Mouse (Mus musculus) neural tube, embryonic 14.5 days (tissue): ENCODE results near the gene Tmsb15l. TPM values are rescaled to one million over a fixed set of nuclear protein-coding genes. Genes with fewer than 3 reads are reported as not detected.
A peak's percentile ranks its signal among the peaks of the same experiment; 100 is the strongest.
"Not testable (repeated sequence)": the region's sequence is repeated elsewhere in the genome, so short reads cannot be mapped to it uniquely, and the experiment has no call there.

Experiments
- ATAC-seq: fragments of 200-750 bp; cut with Nextera tagmentation; 2 replicates; pipeline ENCODE4 v1.8.0; 2017; ENCODE audit warnings: low read depth, mild to moderate bottlenecking, moderate TSS enrichment, moderate library complexity
- H3K27ac ChIP-seq: fragments of 300-500 bp; sonication (generic); 2 replicates; pipeline ENCODE4 v1.5.1; 2014; ENCODE audit warnings: low read depth, mild to moderate bottlenecking, control low read depth, low read length, moderate library complexity, mixed read lengths
- H3K27me3 ChIP-seq: fragments of 300-500 bp; sonication (generic); 2 replicates; pipeline ENCODE4 v1.6.1; 2014; ENCODE audit warnings: low read length; ENCODE audit not compliant: control insufficient read depth, insufficient read depth
- H3K36me3 ChIP-seq: fragments of 300-500 bp; sonication (generic); 2 replicates; pipeline ENCODE4 v1.6.1; 2014; ENCODE audit warnings: low read length, mixed read lengths; ENCODE audit not compliant: control insufficient read depth, insufficient read depth
- H3K4me1 ChIP-seq: fragments of 300-500 bp; sonication (generic); 2 replicates; pipeline ENCODE4 v1.6.1; 2014; ENCODE audit warnings: low read length; ENCODE audit not compliant: control insufficient read depth, insufficient read depth
- H3K4me2 ChIP-seq: fragments of 300-500 bp; sonication (generic); 2 replicates; pipeline ENCODE4 v1.6.1; 2014; ENCODE audit warnings: mild to moderate bottlenecking, low read depth, low read length, control low read depth
- H3K4me3 ChIP-seq: fragments of 300-500 bp; sonication (generic); 2 replicates; pipeline ENCODE4 v1.5.1; 2014; ENCODE audit warnings: low read depth, low read length, control low read depth, mixed read lengths
- H3K9ac ChIP-seq: fragments of 300-500 bp; sonication (generic); replicated peaks from 2 replicates; pipeline ENCODE4 v1.6.1; 2014; ENCODE audit warnings: low read depth, mild to moderate bottlenecking, control low read depth, low read length, mixed read lengths
- H3K9me3 ChIP-seq: fragments of 300-500 bp; sonication (generic); 2 replicates; pipeline ENCODE4 v1.6.1; 2016; ENCODE audit warnings: low read length; ENCODE audit not compliant: control insufficient read depth
- WGBS: fragments of 180-500 bp; shearing (Covaris S2); extraction: QIAGEN DNeasy Blood & Tissue Kit; methylation state at CpG from one replicate; pipeline ENCODE4 v1.1.7; 2014; 5-methylcytosine and 5-hydroxymethylcytosine counted together
- polyA plus RNA-seq: library from polyadenylated mRNA; unstranded; fragments of >200 nt; fragmentation: Nextera tagmentation; extraction: Ambion mirVana; gene quantifications from 2 replicates; pipeline ENCODE4 v1.2.1, GENCODE M21; 2014

Gene Tmsb15l
- polyA plus RNA-seq, 1 experiment from 2014 or later = 12.6 TPM

DNA sequence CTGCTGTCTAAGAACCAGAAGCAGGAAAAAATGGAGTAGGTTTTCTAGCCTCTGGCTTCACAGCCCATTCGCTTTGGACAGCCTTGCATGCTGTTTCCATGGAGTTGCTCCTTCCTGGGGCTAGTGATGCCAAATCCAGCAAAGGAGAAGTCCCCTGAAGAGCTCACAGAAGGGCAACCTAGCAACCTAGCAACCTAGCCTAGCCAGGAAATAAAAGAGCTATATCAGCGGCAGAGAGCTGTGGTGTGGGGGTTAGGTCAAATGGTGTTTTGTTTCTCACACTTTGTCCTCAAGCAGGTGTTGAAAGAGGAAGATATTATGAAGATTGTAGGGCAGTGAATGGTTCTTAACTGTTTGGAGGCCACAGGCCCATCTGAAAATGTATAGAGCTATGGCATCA is 14.6 kb upstream of the Tmsb15l start:
- H3K9ac ChIP-seq = no peak overlapping the region
- 42% methylated on average over 2 of the region's 2 CpGs for WGBS
- no peaks in the 10 kb centered on the region for H3K36me3 ChIP-seq
- no peak overlapping the region for H3K27ac ChIP-seq
- no peaks in the 10 kb centered on the region for H3K27me3 ChIP-seq
- no peak overlapping the region; the same call in 1 of the 2 replicates for H3K4me2 ChIP-seq
- no peak overlapping the region for H3K4me3 ChIP-seq
- ATAC-seq = no peak
- no peaks in the 10 kb centered on the region for H3K9me3 ChIP-seq
- H3K4me1 ChIP-seq = no peaks in the 10 kb centered on the region

DNA sequence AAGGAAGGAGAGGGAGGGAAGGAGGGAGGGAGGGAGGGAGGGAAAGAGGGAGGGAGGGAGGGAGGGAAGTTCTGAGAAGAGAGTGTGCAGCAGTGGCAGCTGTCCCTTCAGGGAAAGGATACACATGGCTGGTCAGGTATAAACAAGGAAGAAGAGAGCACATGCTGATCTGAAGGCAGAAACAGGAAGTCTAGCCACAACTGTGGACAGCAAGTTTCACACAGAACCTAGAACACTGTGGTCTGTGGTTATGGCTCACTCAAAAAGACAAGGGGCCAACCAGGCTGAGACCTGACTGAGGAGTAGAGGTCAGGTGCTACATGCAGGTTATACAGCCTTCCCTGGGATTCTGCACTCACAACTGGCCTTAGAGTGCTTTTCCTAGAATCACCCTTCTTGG is 9.4 kb upstream of the Tmsb15l start:
- no peak for ATAC-seq
- no peak overlapping the region for H3K9ac ChIP-seq
- H3K27me3 ChIP-seq = no peaks in the 10 kb centered on the region
- H3K9me3 ChIP-seq = no peaks in the 10 kb centered on the region
- no peak overlapping the region for H3K27ac ChIP-seq
- no peak overlapping the region for H3K4me3 ChIP-seq
- H3K4me1 ChIP-seq = no peaks in the 10 kb centered on the region
- no peaks in the 10 kb centered on the region for H3K36me3 ChIP-seq
- no peak overlapping the region for H3K4me2 ChIP-seq

DNA sequence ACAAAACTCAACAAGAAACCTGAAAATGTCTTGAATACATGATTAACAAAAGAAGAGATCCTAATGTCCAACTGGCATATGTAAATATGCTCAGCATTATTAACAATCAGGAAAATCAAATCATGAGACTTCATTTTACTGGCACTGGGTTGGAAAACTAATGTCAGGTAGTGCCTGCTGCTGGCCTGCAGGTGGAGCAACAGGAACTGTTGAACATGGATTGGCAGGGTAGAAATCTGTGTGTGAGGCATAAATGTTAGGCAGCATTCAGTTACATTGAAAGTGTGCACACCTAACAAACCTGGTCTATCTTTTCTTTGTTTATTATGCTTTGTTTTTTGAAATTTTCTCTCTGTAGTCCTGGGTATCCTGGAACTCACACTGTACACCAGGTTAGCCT is 1.9 kb upstream of the Tmsb15l start:
- H3K36me3 ChIP-seq = no peaks in the 10 kb centered on the region
- H3K4me1 ChIP-seq = no peaks in the 10 kb centered on the region
- H3K27me3 ChIP-seq = no peaks in the 10 kb centered on the region
- no peak overlapping the region for H3K4me2 ChIP-seq
- H3K9me3 ChIP-seq = no peaks in the 10 kb centered on the region
- H3K4me3 ChIP-seq = no peak overlapping the region
- no peak overlapping the region for H3K9ac ChIP-seq
- H3K27ac ChIP-seq = no peak overlapping the region
- no peak for ATAC-seq

DNA sequence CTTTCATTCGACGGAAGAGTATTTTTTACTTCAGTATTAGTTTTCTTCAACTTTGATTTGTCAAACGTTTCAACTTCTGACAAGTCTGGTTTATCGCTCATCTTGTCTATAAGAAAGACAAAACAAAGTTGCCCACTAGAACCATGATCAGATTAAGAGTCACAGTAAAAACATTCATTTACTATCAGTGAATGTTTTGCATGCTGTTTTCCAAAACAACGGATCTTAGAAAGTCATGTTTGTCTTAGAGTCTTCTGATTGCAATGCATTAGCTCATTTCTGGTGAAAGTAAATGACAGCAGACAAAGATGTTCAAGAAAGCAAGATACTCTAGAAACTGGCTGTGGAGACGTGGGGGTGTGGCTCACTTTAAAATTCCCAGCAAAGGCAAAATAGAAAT is 1.3 kb downstream of the Tmsb15l start, which contains the start of gene Tmsb15b2:
Gene Tmsb15b2 (minus strand): TSS at position 101 of the 400 bp plus-strand sequence.
- H3K27me3 ChIP-seq, H3K4me1 ChIP-seq, H3K9me3 ChIP-seq, ATAC-seq, H3K36me3 ChIP-seq, H3K27ac ChIP-seq: not testable (repeated sequence)
- Histone ChIP-seq H3K4me2 (peak within 1 kb of the TSS; percentile 46), H3K4me3 (peak within 1 kb of the TSS; percentile 39), H3K9ac (peak within 1 kb of the TSS; percentile 32; the same call in 1 of the 2 replicates)
- 87% methylated on average over 6 of the region's 6 CpGs for WGBS

DNA sequence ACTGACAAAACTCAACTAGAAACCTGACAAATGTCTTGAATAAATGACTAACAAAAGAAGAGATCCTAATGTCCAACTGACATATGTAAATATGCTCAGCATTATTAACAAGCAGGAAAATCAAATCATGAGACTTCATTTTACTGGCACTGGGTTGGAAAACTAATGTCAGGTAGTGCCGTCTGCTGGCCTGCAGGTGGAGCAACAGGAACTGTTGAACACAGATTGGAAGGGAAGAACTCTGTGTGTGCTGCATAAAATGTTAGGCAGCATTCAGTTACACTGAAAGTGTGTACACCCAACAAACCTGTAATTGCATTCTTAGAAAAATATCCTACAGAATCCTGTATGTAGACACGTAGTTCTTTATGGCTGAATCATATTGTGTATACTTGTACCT is 17.0 kb downstream of the Tmsb15l start:
- Histone ChIP-seq H3K27ac (no peak overlapping the region), H3K4me2 (no peak overlapping the region), H3K4me3 (no peak overlapping the region), H3K9ac (no peak overlapping the region), H3K9me3 (no peaks in the 10 kb centered on the region), H3K4me1 (no peaks in the 10 kb centered on the region), H3K36me3 (no peaks in the 10 kb centered on the region), H3K27me3 (no peaks in the 10 kb centered on the region)
- ATAC-seq = no peak
- 31% methylated on average over 2 of the region's 2 CpGs for WGBS

DNA sequence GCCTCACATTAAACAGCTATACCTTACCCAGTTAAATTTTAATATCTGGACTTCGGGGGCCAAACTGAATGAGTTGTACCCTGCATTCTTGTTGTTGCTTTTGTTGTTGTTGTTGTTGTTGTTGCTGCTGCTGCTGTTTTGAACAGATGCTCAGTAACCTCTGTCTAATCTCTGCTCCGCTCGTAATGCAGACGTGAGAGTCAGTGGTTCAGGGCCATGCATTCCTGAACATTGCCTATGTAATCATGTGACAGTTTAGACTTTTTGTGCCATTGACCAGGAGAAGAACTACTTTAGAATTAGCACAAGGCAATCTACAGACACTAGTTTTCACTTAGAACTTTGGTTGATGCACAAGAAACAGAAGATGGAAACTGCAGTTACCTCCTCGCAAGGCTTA is 18.4 kb downstream of the Tmsb15l start:
- not testable (repeated sequence) for H3K27ac ChIP-seq, H3K27me3 ChIP-seq, H3K9me3 ChIP-seq, H3K36me3 ChIP-seq, H3K4me1 ChIP-seq, H3K9ac ChIP-seq
- WGBS = 55% methylated on average over 5 of the region's 5 CpGs
- H3K4me2 ChIP-seq = peak overlapping the region; percentile 38
- ATAC-seq = peak; percentile 26
- H3K4me3 ChIP-seq = peak overlapping the region; percentile 27

DNA sequence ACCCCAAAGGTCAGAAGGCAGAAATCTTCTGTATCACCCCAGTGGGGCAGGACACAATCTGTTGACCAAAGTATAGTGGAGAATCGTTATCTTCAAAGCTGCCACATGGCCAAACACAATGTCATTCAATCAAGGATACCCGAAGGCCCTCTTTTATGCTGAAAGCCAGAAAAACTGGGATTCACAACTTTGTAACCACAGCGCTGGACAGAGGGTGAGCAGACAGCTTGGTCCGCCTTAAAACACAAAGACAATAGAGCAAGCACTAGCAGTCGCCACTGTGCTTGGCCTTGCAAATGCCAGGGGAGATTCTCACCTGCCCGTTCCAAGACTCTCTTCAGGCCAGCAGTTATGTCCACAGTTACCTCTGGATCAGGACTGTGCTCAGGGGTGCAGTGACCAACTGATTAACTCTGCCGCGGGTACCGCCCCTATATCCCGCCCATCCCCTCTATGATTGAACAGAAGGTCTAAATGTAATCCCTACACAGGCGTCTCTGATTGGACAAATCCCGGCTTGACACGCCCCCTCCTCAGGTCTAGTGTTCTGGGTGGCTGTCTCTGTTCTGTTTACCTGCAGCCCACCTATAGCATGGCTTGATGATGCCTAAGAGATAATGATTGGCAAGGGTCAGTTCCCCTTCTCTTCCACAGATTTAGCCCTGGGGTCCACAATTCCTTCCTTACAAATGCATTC is 18.9 kb downstream of the Tmsb15l start:
- not testable (repeated sequence) for H3K27ac ChIP-seq, H3K4me1 ChIP-seq, H3K36me3 ChIP-seq, H3K9me3 ChIP-seq, H3K27me3 ChIP-seq
- Histone ChIP-seq H3K4me3 (peak overlapping the region; percentile 27), H3K4me2 (peak overlapping the region; percentile 38), H3K9ac (peak overlapping the region; percentile 41; the same call in 1 of the 2 replicates)
- peak; percentile 100 for ATAC-seq
- WGBS = 27% methylated on average over 13 of the region's 13 CpGs

DNA sequence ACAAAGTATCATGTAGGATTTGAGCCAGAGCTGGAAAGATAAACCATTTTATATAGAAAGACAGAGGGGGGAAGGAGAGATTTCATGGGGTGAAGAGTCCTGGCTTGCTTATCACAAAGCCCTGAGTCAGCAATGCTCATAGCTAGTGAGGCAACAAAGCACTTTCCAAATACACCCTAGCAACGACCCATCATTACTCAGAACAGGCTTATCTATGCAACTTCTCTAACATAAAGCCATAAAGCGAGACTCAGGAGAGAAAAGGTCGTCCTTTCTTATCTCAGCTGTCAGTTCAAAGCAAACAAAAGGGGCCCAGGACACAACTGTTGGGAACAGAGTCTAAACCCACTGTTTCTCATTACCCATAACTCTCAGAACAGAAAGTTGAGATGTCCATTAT is 38.7 kb downstream of the Tmsb15l start:
- 43% methylated on average over 3 of the region's 3 CpGs for WGBS
- no peaks in the 10 kb centered on the region for H3K36me3 ChIP-seq

DNA sequence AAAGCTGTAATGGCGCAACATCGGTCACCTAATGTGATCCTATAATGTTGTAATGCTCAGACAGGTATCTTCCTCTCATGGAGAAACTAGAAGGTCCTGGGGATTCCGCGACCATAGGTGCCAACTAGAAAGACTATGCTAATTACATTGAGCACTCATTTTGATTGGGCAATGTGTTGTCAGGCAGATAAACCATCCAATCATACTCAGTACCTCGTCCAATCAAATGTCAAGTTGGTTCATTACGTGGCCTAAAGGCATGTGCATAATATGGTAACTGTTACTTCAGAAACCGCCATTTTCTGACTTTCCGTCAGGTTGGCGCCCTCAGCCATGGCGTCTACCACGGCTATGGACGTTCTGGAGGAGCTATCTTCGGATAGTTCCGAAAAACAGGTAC is 49.6 kb downstream of the Tmsb15l start, which contains the start of gene H2bfm:
Gene H2bfm (plus strand): TSS at position 295 of the 400 bp plus-strand sequence.
- Histone ChIP-seq H3K36me3 (no peaks in the 10 kb centered on the region), H3K4me3 (no peak within 1 kb of the TSS), H3K4me1 (no peaks in the 10 kb centered on the region), H3K9me3 (no peaks in the 10 kb centered on the region), H3K4me2 (no peak within 1 kb of the TSS), H3K27me3 (no peaks in the 10 kb centered on the region), H3K9ac (no peak within 1 kb of the TSS), H3K27ac (no peak within 1 kb of the TSS)
- 89% methylated on average over 14 of the region's 14 CpGs for WGBS
- ATAC-seq = no peak

More for the DNA sequence above, 38.7 kb downstream of the Tmsb15l start:
- Histone ChIP-seq H3K27ac (no peak overlapping the region), H3K4me2 (no peak overlapping the region), H3K9ac (no peak overlapping the region), H3K9me3 (no peaks in the 10 kb centered on the region), H3K27me3 (no peaks in the 10 kb centered on the region), H3K4me1 (no peaks in the 10 kb centered on the region), H3K4me3 (no peak overlapping the region)
- ATAC-seq = no peak
